Mouse (Mus musculus): ENCODE measurements around the gene Spred2.
"Not testable (repeated sequence)": the region's sequence is repeated elsewhere in the genome, so short reads cannot be mapped to it uniquely, and the experiment has no call there.

DNA sequence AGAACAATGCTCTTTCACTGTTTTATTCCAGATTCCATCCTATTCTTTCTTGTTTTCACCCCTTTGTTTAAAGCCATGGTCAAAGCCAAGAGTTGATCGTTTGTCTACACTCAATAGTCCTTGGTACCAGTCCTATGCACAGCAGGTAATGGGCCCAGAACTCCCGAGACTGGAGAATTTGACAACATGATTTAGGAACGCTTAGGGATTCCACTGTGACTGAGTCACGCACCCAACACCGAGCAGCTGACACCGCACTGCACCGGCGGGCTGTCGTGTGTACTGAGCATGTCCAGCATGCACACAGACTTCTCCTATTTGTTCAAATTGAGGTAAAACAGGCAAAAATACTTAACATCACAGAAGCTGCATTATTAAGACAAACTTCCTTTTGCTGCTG is 138.6 kb downstream of the Spred2 start:
- TF ChIP-seq CTCF (IDR thresholded peaks at IDR 0.05; ENCODE audit: low read depth); EP300 (optimal IDR thresholded peaks at IDR 0.05): not testable (repeated sequence)

All from stomach, postnatal 0 days (tissue).